Mouse (Mus musculus): ENCODE data around the gene Cbln1. TPM values are rescaled to one million over a fixed set of nuclear protein-coding genes. Genes with fewer than 3 reads are reported as not detected.

Gene Cbln1
- total and polyA plus RNA-seq, 3 experiments: 0.34 to 0.98 (median 0.64) TPM

- Histone ChIP-seq H3K4me3 (no peak overlapping the region), H3K4me1 (ENCODE audit: control insufficient read depth, insufficient read depth, low read length) (peaks cover 6% of the 10 kb centered on the region; the same call in 1 of the 2 replicates), H3K27ac (no peak overlapping the region), H3K27me3 (ENCODE audit: control insufficient read depth, insufficient read depth, low read length) (no peaks in the 10 kb centered on the region), H3K79me2 (replicated peaks; ENCODE audit: control insufficient read depth, insufficient read depth, low read length) (no peaks in the 10 kb centered on the region), H3K9ac (ENCODE audit: low read depth, low read length) (no peak overlapping the region), H3K36me3 (ENCODE audit: control insufficient read depth, insufficient read depth, low read length) (no peaks in the 10 kb centered on the region)
- DNase-seq: no peak
- intact Hi-C loops (cut with DNase I): no loop called here
- TF ChIP-seq CTCF (IDR thresholded peaks at IDR 0.05): no peak
- TF ChIP-seq EP300 (IDR thresholded peaks at IDR 0.05; ENCODE audit: insufficient read depth, low read depth, low read length): no peak
- TF ChIP-seq POLR2A (IDR thresholded peaks at IDR 0.05; ENCODE audit: insufficient read depth, low read depth, low read length): no peak
- WGBS: 81% methylated on average over 4 of the region's 4 CpGs
Measured at GRCm38 (mm10) chr8:87456949-87457348, 15.5 kb downstream of the Cbln1 start.

- Histone ChIP-seq H3K27me3 (ENCODE audit: control insufficient read depth, insufficient read depth, low read length) (no peaks in the 10 kb centered on the region), H3K4me3 (no peak overlapping the region), H3K27ac (peak overlapping the region; percentile 51), H3K36me3 (ENCODE audit: control insufficient read depth, insufficient read depth, low read length) (no peaks in the 10 kb centered on the region), H3K79me2 (replicated peaks; ENCODE audit: control insufficient read depth, insufficient read depth, low read length) (no peaks in the 10 kb centered on the region), H3K4me1 (ENCODE audit: control insufficient read depth, insufficient read depth, low read length) (peaks cover 7% of the 10 kb centered on the region; the same call in 1 of the 2 replicates), H3K9ac (ENCODE audit: low read depth, low read length) (no peak overlapping the region)
- WGBS: 80% methylated on average over 4 of the region's 4 CpGs
- DNase-seq: no peak
- no peak for TF ChIP-seq EP300 (IDR thresholded peaks at IDR 0.05; ENCODE audit: insufficient read depth, low read depth, low read length)
- no peak for TF ChIP-seq POLR2A (IDR thresholded peaks at IDR 0.05; ENCODE audit: insufficient read depth, low read depth, low read length)
- TF ChIP-seq CTCF (IDR thresholded peaks at IDR 0.05): no peak
- intact Hi-C loops (cut with DNase I): no loop called here
Measured at GRCm38 (mm10) chr8:87452815-87453214, 19.6 kb downstream of the Cbln1 start.

- Histone ChIP-seq H3K27ac (peak overlapping the region; percentile 51), H3K4me1 (ENCODE audit: control insufficient read depth, insufficient read depth, low read length) (peaks cover 7% of the 10 kb centered on the region; the same call in 1 of the 2 replicates), H3K27me3 (ENCODE audit: control insufficient read depth, insufficient read depth, low read length) (no peaks in the 10 kb centered on the region), H3K4me3 (no peak overlapping the region), H3K9ac (ENCODE audit: low read depth, low read length) (no peak overlapping the region), H3K79me2 (replicated peaks; ENCODE audit: control insufficient read depth, insufficient read depth, low read length) (no peaks in the 10 kb centered on the region), H3K36me3 (ENCODE audit: control insufficient read depth, insufficient read depth, low read length) (no peaks in the 10 kb centered on the region)
- 0 out of 2 replicates have a peak, but pooled peaks have one; percentile 22 for TF ChIP-seq EP300 (IDR thresholded peaks at IDR 0.05; ENCODE audit: insufficient read depth, low read depth, low read length)
- TF ChIP-seq CTCF (IDR thresholded peaks at IDR 0.05): no peak
- TF ChIP-seq POLR2A (IDR thresholded peaks at IDR 0.05; ENCODE audit: insufficient read depth, low read depth, low read length): no peak
- peak in 1 of 2 experiments; percentile 46 for DNase-seq
- 58% methylated on average over 2 of the region's 2 CpGs for WGBS
- intact Hi-C loops (cut with DNase I): no loop called here
Measured at GRCm38 (mm10) chr8:87451737-87452136, 20.7 kb downstream of the Cbln1 start.

GRCm38 (mm10) chr8:87434592-87434991, 37.8 kb downstream of the Cbln1 start:
- Histone ChIP-seq H3K9ac (ENCODE audit: low read depth, low read length) (no peak overlapping the region), H3K4me1 (ENCODE audit: control insufficient read depth, insufficient read depth, low read length) (no peaks in the 10 kb centered on the region), H3K36me3 (ENCODE audit: control insufficient read depth, insufficient read depth, low read length) (no peaks in the 10 kb centered on the region), H3K27ac (no peak overlapping the region), H3K79me2 (replicated peaks; ENCODE audit: control insufficient read depth, insufficient read depth, low read length) (no peaks in the 10 kb centered on the region), H3K4me3 (no peak overlapping the region), H3K27me3 (ENCODE audit: control insufficient read depth, insufficient read depth, low read length) (no peaks in the 10 kb centered on the region)
- 75% methylated on average over 3 of the region's 3 CpGs for whole genome bisulfite sequencing
- intact Hi-C loops (cut with DNase I): no loop called here
- TF ChIP-seq CTCF (IDR thresholded peaks at IDR 0.05): no peak
- TF ChIP-seq POLR2A (IDR thresholded peaks at IDR 0.05; ENCODE audit: insufficient read depth, low read depth, low read length): no peak
- no peak for DNase-seq

GRCm38 (mm10) chr8:87427188-87427587, 45.2 kb downstream of the Cbln1 start:
- Histone ChIP-seq H3K79me2 (replicated peaks; ENCODE audit: control insufficient read depth, insufficient read depth, low read length) (no peaks in the 10 kb centered on the region), H3K4me1 (ENCODE audit: control insufficient read depth, insufficient read depth, low read length) (no peaks in the 10 kb centered on the region), H3K27ac (no peak overlapping the region), H3K9ac (ENCODE audit: low read depth, low read length) (no peak overlapping the region), H3K36me3 (ENCODE audit: control insufficient read depth, insufficient read depth, low read length) (no peaks in the 10 kb centered on the region), H3K4me3 (no peak overlapping the region), H3K27me3 (ENCODE audit: control insufficient read depth, insufficient read depth, low read length) (no peaks in the 10 kb centered on the region)
- no peak for DNase-seq
- TF ChIP-seq CTCF (IDR thresholded peaks at IDR 0.05) (no peak), POLR2A (IDR thresholded peaks at IDR 0.05; ENCODE audit: insufficient read depth, low read depth, low read length) (no peak), EP300 (IDR thresholded peaks at IDR 0.05; ENCODE audit: insufficient read depth, low read depth, low read length) (no peak)
- intact Hi-C loops (cut with DNase I): no loop called here

- no peaks in the 10 kb centered on the region for H3K27me3 ChIP-seq (ENCODE audit: control insufficient read depth, insufficient read depth, low read length)
Measured at GRCm38 (mm10) chr8:87424706-87425105, 47.7 kb downstream of the Cbln1 start.

More at GRCm38 (mm10) chr8:87424706-87425105, 47.7 kb downstream of the Cbln1 start:
- TF ChIP-seq CTCF (IDR thresholded peaks at IDR 0.05) (no peak), POLR2A (IDR thresholded peaks at IDR 0.05; ENCODE audit: insufficient read depth, low read depth, low read length) (no peak), EP300 (IDR thresholded peaks at IDR 0.05; ENCODE audit: insufficient read depth, low read depth, low read length) (no peak)
- no peak for DNase-seq
- H3K36me3 ChIP-seq (ENCODE audit: control insufficient read depth, insufficient read depth, low read length): no peaks in the 10 kb centered on the region
- intact Hi-C loops (cut with DNase I): no loop called here
- 74% methylated on average over 5 of the region's 5 CpGs for WGBS
- no peaks in the 10 kb centered on the region for H3K79me2 ChIP-seq (replicated peaks; ENCODE audit: control insufficient read depth, insufficient read depth, low read length)
- no peak overlapping the region for H3K27ac ChIP-seq
- no peak overlapping the region for H3K9ac ChIP-seq (ENCODE audit: low read depth, low read length)
- H3K4me1 ChIP-seq (ENCODE audit: control insufficient read depth, insufficient read depth, low read length): no peaks in the 10 kb centered on the region
- no peak overlapping the region for H3K4me3 ChIP-seq
